22 mouse cellular contexts compared by ENCODE assay signal in the genomic region with DNA sequence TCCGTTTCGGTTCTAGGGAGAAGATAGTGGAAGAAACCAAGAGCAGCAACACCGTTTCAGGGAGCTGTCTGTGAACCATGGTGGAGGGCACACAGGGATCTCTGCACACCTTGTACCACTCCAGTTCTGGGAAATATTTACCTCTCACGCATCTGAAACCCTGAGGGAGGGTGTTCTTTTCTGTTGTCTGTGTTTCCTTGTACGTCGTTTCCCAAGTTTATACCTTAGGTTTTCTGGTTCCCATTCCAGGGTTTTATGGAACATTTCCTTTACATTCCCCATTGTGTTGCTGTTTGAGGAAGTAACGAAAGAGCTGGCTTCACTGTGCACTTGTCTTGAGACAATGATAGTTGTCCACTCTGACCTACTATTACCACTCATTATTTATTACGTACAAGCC. TPM values are rescaled to one million over a fixed set of nuclear protein-coding genes. Genes with fewer than 3 reads are reported as not detected.
"Had no signal": no experiment of that assay in that cellular context is flagged by ENCODE, and none has a peak within 500 bp of the region (broad histone marks: within the 10 kb centered on the region; RNA-seq: fewer than 3 reads in every experiment).

A gene (minus strand): TSS at position 101 of the 400 bp plus-strand sequence.

- H3K36me3 ChIP-seq: neural tube, embryonic 12.5 days; neural tube, embryonic 13.5 days; neural tube, embryonic 15.5 days; stomach, embryonic 15.5 days had no signal

- H3K27me3 ChIP-seq: neural tube, embryonic 12.5 days; neural tube, embryonic 13.5 days; neural tube, embryonic 15.5 days; stomach, embryonic 15.5 days had no signal

- H3K27ac ChIP-seq: neural tube, embryonic 12.5 days; neural tube, embryonic 13.5 days; neural tube, embryonic 15.5 days; stomach, embryonic 15.5 days had no signal

- H3K4me1 ChIP-seq: neural tube, embryonic 12.5 days; neural tube, embryonic 13.5 days; neural tube, embryonic 15.5 days had no signal

- DNase-seq: retina, postnatal 1 day; right cerebral cortex, adult 18-20 months; right cerebral cortex, postnatal 14 days; right cerebral cortex, postnatal 25 days; right cerebral cortex, postnatal 4 days; spleen, adult 18-20 months; thymus, adult 18-20 months; thymus, adult 2 months; thymus, postnatal 14 days; thymus, postnatal 25 days; thymus, postnatal 36 days; thymus, postnatal 4 days had no signal

- H3K9ac ChIP-seq: neural tube, embryonic 12.5 days; neural tube, embryonic 13.5 days; neural tube, embryonic 15.5 days; stomach, embryonic 15.5 days had no signal

- H3K9me3 ChIP-seq: neural tube, embryonic 12.5 days; neural tube, embryonic 13.5 days; neural tube, embryonic 15.5 days; stomach, embryonic 15.5 days had no signal

- H3K4me3 ChIP-seq: neural tube, embryonic 12.5 days; neural tube, embryonic 13.5 days; neural tube, embryonic 15.5 days; stomach, embryonic 15.5 days had no signal

- H3K4me2 ChIP-seq: neural tube, embryonic 12.5 days; neural tube, embryonic 13.5 days; neural tube, embryonic 15.5 days; stomach, embryonic 15.5 days had no signal

RNA-seq across cellular contexts. Expression of the gene that starts here (rescaled TPM):
- polyA plus RNA-seq: neural tube, embryonic 12.5 days; neural tube, embryonic 13.5 days; neural tube, embryonic 14.5 days; neural tube, embryonic 15.5 days; spleen, adult 2 months; stomach, embryonic 14.5 days; stomach, embryonic 15.5 days; stomach, embryonic 16.5 days; testis, adult 2 months; thymus, adult 2 months; thymus, postnatal 0 days had no signal
